Mouse (Mus musculus) liver, embryonic 14.5 days (tissue): ENCODE results near the gene Agbl1.

ENCODE experiments used
- CTCF ChIP-seq: IDR thresholded peaks from 2 replicates; pipeline ENCODE4 v1.5.1; 2016; ENCODE audit warnings: antibody characterized with exemption, low read depth, control low read depth
- EP300 ChIP-seq: IDR thresholded peaks from 2 replicates; pipeline ENCODE4 v1.6.1; 2016; ENCODE audit warnings: antibody characterized with exemption, low read depth

DNA sequence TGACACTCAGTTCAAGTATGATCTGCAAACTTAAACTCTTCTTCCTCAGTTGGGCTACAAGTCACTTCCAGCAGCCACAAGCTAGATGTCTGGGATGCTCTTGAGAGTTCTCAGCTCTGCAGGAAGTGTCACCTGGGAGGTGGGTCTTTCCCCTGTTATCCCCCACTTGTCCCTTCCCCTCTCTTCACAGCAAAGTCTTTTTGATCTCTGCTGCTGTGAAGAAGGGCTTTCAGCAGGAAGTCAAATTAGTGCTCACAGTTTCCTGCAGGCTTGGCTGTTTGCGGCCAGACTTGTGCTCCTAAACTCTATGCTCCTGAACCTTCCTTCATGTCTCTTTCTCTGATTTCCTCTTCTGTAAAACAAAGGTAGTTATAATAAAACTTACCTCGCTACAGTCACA is 806 bp upstream of the Agbl1 start:
- TF ChIP-seq CTCF (no peak), EP300 (no peak)
